Mouse (Mus musculus) heart, embryonic 14.5 days (tissue): ENCODE measurements around the gene Gm15294. TPM values are rescaled to one million over a fixed set of nuclear protein-coding genes. Genes with fewer than 3 reads are reported as not detected.

Experiments used
- ATAC-seq: fragments of 200-750 bp; cut with Nextera tagmentation; 2 replicates; pipeline ENCODE4 v1.8.0; 2017; ENCODE audit warnings: low read depth, moderate TSS enrichment; ENCODE audit not compliant: insufficient number of reproducible peaks, insufficient read depth, low FRiP score
- H3K27ac ChIP-seq, 2 experiments: fragments of 200-500 bp in 1 of 2; fragments of 300-500 bp in 1 of 2; sonication (generic) in 1 of 2; replicated peaks in 1 of 2; 2 replicates each; pipeline ENCODE4 v1.5.1; 2012 to 2014; ENCODE audit warnings: low read depth in 2 of 2, low read length in 2 of 2, control low read depth in 1 of 2, mild to moderate bottlenecking in 1 of 2, mixed read lengths in 1 of 2; ENCODE audit not compliant: control insufficient read depth in 1 of 2, insufficient read depth in 1 of 2
- H3K27me3 ChIP-seq: fragments of 300-500 bp; sonication (generic); 2 replicates; pipeline ENCODE4 v1.6.1; 2014; ENCODE audit warnings: mild to moderate bottlenecking, low read length, control low read depth; ENCODE audit not compliant: control insufficient read depth, insufficient read depth
- H3K36me3 ChIP-seq: fragments of 300-500 bp; sonication (generic); 2 replicates; pipeline ENCODE4 v1.6.1; 2014; ENCODE audit warnings: mild to moderate bottlenecking, control low read depth, low read length, mixed read lengths; ENCODE audit not compliant: control insufficient read depth, insufficient read depth
- H3K4me1 ChIP-seq, 2 experiments: fragments of 200-500 bp in 1 of 2; fragments of 300-500 bp in 1 of 2; sonication (generic) in 1 of 2; 2 replicates each; pipeline ENCODE4 v1.6.1; 2012 to 2014; ENCODE audit warnings: low read length in 2 of 2, control low read depth in 1 of 2, mixed read lengths in 1 of 2; ENCODE audit not compliant: control insufficient read depth in 2 of 2, insufficient read depth in 2 of 2
- H3K4me2 ChIP-seq: fragments of 300-500 bp; sonication (generic); 2 replicates; pipeline ENCODE4 v1.6.1; 2014; ENCODE audit warnings: mild to moderate bottlenecking, low read length
- H3K4me3 ChIP-seq, 2 experiments: fragments of 200-500 bp in 1 of 2; fragments of 300-500 bp in 1 of 2; sonication (generic) in 1 of 2; 2 replicates each; pipeline ENCODE4 v1.5.1; 2012 to 2014; ENCODE audit warnings: low read length in 2 of 2, mild to moderate bottlenecking in 2 of 2, control low read depth in 1 of 2, low read depth in 1 of 2, moderate library complexity in 1 of 2; ENCODE audit not compliant: control insufficient read depth in 1 of 2, insufficient read depth in 1 of 2
- H3K9ac ChIP-seq: fragments of 300-500 bp; sonication (generic); 2 replicates; pipeline ENCODE4 v1.6.1; 2014; ENCODE audit warnings: mild to moderate bottlenecking, low read length
- H3K9me3 ChIP-seq: fragments of 300-500 bp; sonication (generic); 2 replicates; pipeline ENCODE4 v1.6.1; 2016; ENCODE audit warnings: low read length, control low read depth; ENCODE audit not compliant: control insufficient read depth
- WGBS: fragments of 180-500 bp; shearing (Covaris S2); extraction: QIAGEN DNeasy Blood & Tissue Kit; methylation state at CpG from one replicate; pipeline ENCODE4 v1.1.7; 2014; 5-methylcytosine and 5-hydroxymethylcytosine counted together
- polyA plus RNA-seq: library from polyadenylated mRNA; unstranded; fragments of >200 nt; fragmentation: Nextera tagmentation; extraction: Ambion mirVana; gene quantifications from 2 replicates; pipeline ENCODE4 v1.2.1, GENCODE M21; 2014

Gm15294 gene
- 0.55 TPM in 1 of 2 replicates, not detected in the other for polyA plus RNA-seq

DNA sequence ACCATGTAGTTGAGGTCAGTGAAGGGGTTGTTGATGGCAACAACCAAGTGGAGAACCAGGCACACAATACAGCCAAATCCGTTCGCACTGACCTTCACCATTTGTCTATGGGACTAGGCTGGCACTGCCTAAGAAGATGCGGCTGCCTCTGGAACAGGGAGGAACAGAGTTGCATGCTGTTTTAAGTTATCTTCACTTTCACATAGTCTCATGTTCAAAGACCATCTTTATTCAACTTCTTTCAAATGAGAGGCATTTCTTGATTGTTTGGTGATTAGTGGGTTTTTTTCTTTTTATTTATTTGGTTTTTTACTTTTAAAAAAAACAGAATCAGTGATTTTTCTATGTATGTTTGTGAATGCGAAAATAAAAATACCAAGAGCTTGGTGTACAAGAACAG is at the start of gene Gm15294:
Gene Gm15294 (minus strand): TSS at position 101 of the 400 bp plus-strand sequence.
- no peak within 1 kb of the TSS for H3K4me3 ChIP-seq
- no peak within 1 kb of the TSS for H3K9ac ChIP-seq
- H3K27ac ChIP-seq, result no peak within 1 kb of the TSS
- H3K4me2 ChIP-seq, result no peak within 1 kb of the TSS
- H3K9me3 ChIP-seq, result no peaks in the 10 kb centered on the region
- H3K27me3 ChIP-seq, result no peaks in the 10 kb centered on the region
- no peaks in the 10 kb centered on the region for H3K4me1 ChIP-seq
- ATAC-seq, result no peak
- H3K36me3 ChIP-seq, result no peaks in the 10 kb centered on the region
- 80% methylated on average over 4 of the region's 4 CpGs for WGBS

DNA sequence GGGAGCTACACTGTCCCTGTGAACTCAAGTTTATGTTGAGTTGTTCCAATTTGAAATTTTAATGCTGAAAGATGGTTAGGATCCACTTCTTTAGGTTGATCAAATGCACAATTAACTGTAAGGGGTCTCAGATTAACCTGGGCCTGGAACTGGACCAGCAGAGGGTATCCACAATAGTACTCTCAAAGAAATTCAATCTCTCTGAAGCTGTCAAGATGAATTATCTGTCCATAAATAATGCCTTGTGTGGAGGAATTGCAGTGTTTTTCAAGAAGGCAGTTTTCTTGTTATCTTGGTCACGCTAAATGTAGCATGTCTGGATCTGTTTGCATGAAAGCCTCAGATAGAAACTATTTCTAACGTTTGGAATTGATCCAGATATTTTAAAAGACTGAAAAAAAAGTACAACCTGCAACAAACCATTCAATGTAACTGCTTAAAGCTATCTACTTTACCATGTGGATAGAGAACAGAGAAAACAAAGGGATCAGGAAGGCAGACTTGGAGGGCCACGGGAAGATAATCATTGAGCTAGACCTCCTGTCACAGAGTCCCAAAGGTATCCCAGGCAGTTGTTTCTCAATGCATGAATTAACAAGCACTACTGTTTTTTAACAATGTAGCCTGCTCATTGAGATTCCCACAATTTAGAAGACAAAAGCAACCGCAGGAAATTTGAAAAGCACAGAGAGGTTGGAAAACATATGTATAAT is 9.5 kb upstream of the Gm15294 start:
- H3K36me3 ChIP-seq, result no peaks in the 10 kb centered on the region
- no peak overlapping the region for H3K4me2 ChIP-seq
- no peak overlapping the region for H3K9ac ChIP-seq
- H3K9me3 ChIP-seq, result no peaks in the 10 kb centered on the region
- no peak for ATAC-seq
- H3K27ac ChIP-seq, result no peak overlapping the region
- no peaks in the 10 kb centered on the region for H3K4me1 ChIP-seq
- WGBS, result 61% methylated on average over 4 of the region's 4 CpGs
- no peak overlapping the region for H3K4me3 ChIP-seq
- no peaks in the 10 kb centered on the region for H3K27me3 ChIP-seq

DNA sequence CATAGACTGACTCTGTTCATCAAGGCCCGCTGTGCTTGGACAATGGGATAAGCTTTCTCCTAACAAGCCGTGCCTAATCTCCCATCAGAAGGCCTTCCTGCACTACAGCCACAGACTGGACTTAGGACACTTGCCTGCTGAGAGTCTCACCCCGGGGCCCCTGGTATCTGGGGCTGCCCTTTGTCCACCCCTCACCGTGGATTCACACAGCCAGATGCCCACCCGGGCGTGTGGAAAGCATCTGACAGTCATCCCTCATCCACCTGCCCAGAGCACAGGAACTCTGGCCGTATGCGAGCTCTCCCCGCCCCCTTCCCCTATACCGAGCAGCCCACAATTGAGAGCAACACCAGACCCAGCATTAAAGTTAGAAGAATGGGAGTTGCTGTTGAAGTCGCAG is 1.0 kb downstream of the Gm15294 start:
- no peak overlapping the region for H3K4me3 ChIP-seq
- H3K27ac ChIP-seq, result no peak overlapping the region
- WGBS, result 76% methylated on average over 11 of the region's 11 CpGs
- ATAC-seq, result no peak
- H3K4me2 ChIP-seq, result no peak overlapping the region
- H3K36me3 ChIP-seq, result no peaks in the 10 kb centered on the region
- H3K4me1 ChIP-seq, result no peaks in the 10 kb centered on the region
- no peaks in the 10 kb centered on the region for H3K27me3 ChIP-seq
- H3K9me3 ChIP-seq, result no peaks in the 10 kb centered on the region
- H3K9ac ChIP-seq, result no peak overlapping the region

DNA sequence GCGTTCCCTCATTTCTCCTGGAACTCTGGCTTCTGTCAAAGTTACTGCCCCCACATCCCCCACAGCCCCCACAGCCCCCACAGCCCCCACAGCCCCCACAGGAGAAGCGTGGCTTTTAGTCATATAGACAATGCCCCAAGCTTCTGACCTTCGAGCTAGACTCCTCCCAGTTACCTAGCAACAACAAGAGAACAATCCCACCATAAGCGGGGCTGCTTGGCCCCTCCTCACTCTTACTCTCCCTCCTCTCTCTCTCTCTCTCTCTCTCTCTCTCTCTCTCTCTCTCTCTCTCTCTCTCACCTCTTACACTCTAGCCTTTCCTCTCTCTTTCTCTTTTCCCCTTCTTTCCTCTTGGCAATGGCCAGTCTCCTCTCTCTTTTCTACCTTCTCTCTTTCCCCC is 1.4 kb downstream of the Gm15294 start:
- ATAC-seq, result no peak
- no peak overlapping the region for H3K27ac ChIP-seq
- no peaks in the 10 kb centered on the region for H3K9me3 ChIP-seq

DNA sequence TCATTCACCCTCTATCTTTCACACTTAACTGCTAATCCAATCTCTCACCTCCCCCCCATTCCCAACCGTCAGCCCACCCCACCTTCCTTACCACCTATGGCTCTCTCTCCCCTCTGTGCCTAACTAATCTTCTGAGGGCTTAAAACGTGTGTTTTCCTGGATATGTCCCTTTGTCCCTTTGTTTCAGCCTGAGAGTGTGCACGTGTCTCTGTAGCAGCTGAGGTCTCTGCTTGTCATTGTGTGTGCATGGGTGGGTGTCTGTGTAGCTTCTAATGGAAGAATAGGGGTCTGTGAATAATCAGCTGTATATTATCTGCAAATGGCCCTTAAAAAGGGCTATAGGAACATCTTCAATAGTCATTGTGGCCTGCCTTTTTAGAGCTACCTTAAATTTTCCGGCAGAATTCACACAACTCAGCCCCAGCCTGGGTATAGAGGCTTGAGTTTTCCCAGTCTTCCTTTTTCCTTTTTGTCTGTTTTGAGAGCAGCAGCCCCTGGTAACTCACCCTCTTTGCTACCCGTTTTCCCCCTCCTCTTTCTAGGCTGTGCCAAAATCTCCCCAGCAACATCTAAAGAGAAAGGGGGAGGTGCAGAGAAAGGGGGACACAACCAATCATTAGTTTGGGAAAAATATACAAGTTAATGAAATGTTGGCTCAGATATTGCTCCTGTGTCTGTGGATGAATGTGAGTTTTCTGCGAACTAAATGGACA is 19.2 kb downstream of the Gm15294 start:
- H3K4me2 ChIP-seq, result no peak overlapping the region
- no peaks in the 10 kb centered on the region for H3K9me3 ChIP-seq
- no peaks in the 10 kb centered on the region for H3K27me3 ChIP-seq
- H3K36me3 ChIP-seq, result no peaks in the 10 kb centered on the region
- H3K4me1 ChIP-seq, result no peaks in the 10 kb centered on the region
- no peak overlapping the region for H3K4me3 ChIP-seq
- no peak overlapping the region for H3K27ac ChIP-seq
- H3K9ac ChIP-seq, result no peak overlapping the region
- no peak for ATAC-seq
- 30% methylated on average over 6 of the region's 6 CpGs for WGBS

More for the DNA sequence above, 1.4 kb downstream of the Gm15294 start:
- WGBS, result 60% methylated on average over 4 of the region's 4 CpGs
- Histone ChIP-seq H3K36me3 (no peaks in the 10 kb centered on the region), H3K27me3 (no peaks in the 10 kb centered on the region), H3K4me1 (no peaks in the 10 kb centered on the region), H3K4me3 (no peak overlapping the region), H3K9ac (no peak overlapping the region), H3K4me2 (no peak overlapping the region)

Other genes with a start within 250 kb of the Gm15294 start
- 0.03 and 0.05 TPM in 2 replicates for gene Irs4, start 150.0 kb downstream of the Gm15294 start, polyA plus RNA-seq